16 mouse cellular contexts compared by ENCODE assay signal in the genomic region with DNA sequence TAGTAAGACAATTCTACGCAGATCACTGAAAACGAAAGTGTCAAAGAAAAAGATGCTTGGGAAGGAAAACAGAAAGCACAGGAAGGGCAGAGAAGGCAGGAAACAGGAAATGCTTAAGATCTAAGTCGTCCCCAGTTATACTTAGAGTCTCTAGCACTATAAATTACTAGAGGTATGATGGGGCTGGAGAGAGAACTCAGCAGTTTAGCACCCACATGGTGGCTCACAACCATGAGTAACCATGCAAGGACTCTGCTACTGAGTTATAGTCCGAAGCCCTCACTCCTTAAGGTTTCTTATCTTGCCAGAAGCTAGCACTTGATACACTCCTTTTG. TPM values are rescaled to one million over a fixed set of nuclear protein-coding genes. Genes with fewer than 3 reads are reported as not detected.
DNase-seq lines count a peak whose midpoint lies in the region; ATAC-seq and TF ChIP-seq lines count a peak whose summit lies in the region.
"Had no signal": no experiment of that assay in that cellular context is flagged by ENCODE, and none has a peak within 500 bp of the region (broad histone marks: within the 10 kb centered on the region; RNA-seq: fewer than 3 reads in every experiment).

No protein-coding gene starts in this region.

- TF ChIP-seq EP300 in heart, postnatal 0 days (IDR thresholded peaks at IDR 0.05; ENCODE audit: low read depth) = no peak

- no peak for ATAC-seq in heart, postnatal 0 days (ENCODE audit: insufficient read depth, low read depth)
- no peak for ATAC-seq in liver, embryonic 11.5 days (replicated peaks; ENCODE audit: low FRiP score)
- ATAC-seq in hindbrain, embryonic 14.5 days (ENCODE audit: low FRiP score) = no peak
- ATAC-seq in erythroid progenitor cell, adult 5-6 weeks (replicated peaks; ENCODE audit: low FRiP score, poor library complexity, severe bottlenecking) = no peak
- ATAC-seq: intestine, postnatal 0 days had no signal

- peaks cover 39% of the 10 kb centered on the region for H3K36me3 ChIP-seq in heart, postnatal 0 days (replicated peaks; ENCODE audit: control insufficient read depth, insufficient read depth, low read length)
- H3K36me3 ChIP-seq in liver, embryonic 11.5 days (ENCODE audit: control insufficient read depth, insufficient read depth, low read length) = peaks cover 41% of the 10 kb centered on the region
- H3K36me3 ChIP-seq in hindbrain, embryonic 14.5 days (replicated peaks; ENCODE audit: control insufficient read depth, insufficient read depth) = peaks cover 45% of the 10 kb centered on the region

- no peak overlapping the region for H3K4me2 ChIP-seq in heart, postnatal 0 days (ENCODE audit: low read depth, low read length)
- 0 out of 2 replicates have a peak overlapping the region, but pooled peaks have one; percentile 21 for H3K4me2 ChIP-seq in liver, embryonic 11.5 days
- H3K4me2 ChIP-seq in hindbrain, embryonic 14.5 days (replicated peaks) = no peak overlapping the region
- H3K4me2 ChIP-seq: liver, embryonic 13.5 days; midbrain, embryonic 12.5 days had no signal

- H3K27ac ChIP-seq in heart, postnatal 0 days (ENCODE audit: low read depth) = peak overlapping the region; percentile 94; the same call in 1 of the 2 replicates
- peak overlapping the region; percentile 38; the same call in 1 of the 2 replicates for H3K27ac ChIP-seq in liver, embryonic 11.5 days (ENCODE audit: low read depth, low read length)
- H3K27ac ChIP-seq in hindbrain, embryonic 14.5 days = no peak overlapping the region
- H3K27ac ChIP-seq: liver, embryonic 13.5 days; midbrain, embryonic 12.5 days had no signal

- H3K9ac ChIP-seq in heart, postnatal 0 days (replicated peaks; ENCODE audit: low read depth, low read length) = no peak overlapping the region
- 0 out of 2 replicates have a peak overlapping the region, but pooled peaks have one; percentile 34 for H3K9ac ChIP-seq in liver, embryonic 11.5 days (ENCODE audit: low read depth, low read length)
- no peak overlapping the region for H3K9ac ChIP-seq in hindbrain, embryonic 14.5 days
- H3K9ac ChIP-seq: liver, embryonic 13.5 days; midbrain, embryonic 12.5 days had no signal

- WGBS in heart, postnatal 0 days = 43% methylated on average over 4 of the region's 4 CpGs
- WGBS in liver, embryonic 11.5 days = 54% methylated on average over 4 of the region's 4 CpGs
- whole genome bisulfite sequencing in hindbrain, embryonic 14.5 days = 82% methylated on average over 4 of the region's 4 CpGs

- H3K4me1 ChIP-seq in heart, postnatal 0 days (ENCODE audit: control insufficient read depth, insufficient read depth) = peaks cover 18% of the 10 kb centered on the region
- peaks cover 55% of the 10 kb centered on the region for H3K4me1 ChIP-seq in liver, embryonic 11.5 days (replicated peaks; ENCODE audit: control insufficient read depth, insufficient read depth, low read length)
- peaks cover 32% of the 10 kb centered on the region for H3K4me1 ChIP-seq in hindbrain, embryonic 14.5 days (replicated peaks; ENCODE audit: control insufficient read depth, insufficient read depth, low read length)

- H3K4me3 ChIP-seq in heart, postnatal 0 days (ENCODE audit: low read depth, low read length) = no peak overlapping the region
- no peak overlapping the region for H3K4me3 ChIP-seq in liver, embryonic 11.5 days (ENCODE audit: low read depth, low read length)
- no peak overlapping the region for H3K4me3 ChIP-seq in hindbrain, embryonic 14.5 days (replicated peaks; ENCODE audit: low read length)
- H3K4me3 ChIP-seq: liver, embryonic 13.5 days; midbrain, embryonic 12.5 days had no signal

- H3K9me3 ChIP-seq in heart, postnatal 0 days (replicated peaks; ENCODE audit: control insufficient read depth, low read length) = no peaks in the 10 kb centered on the region
- no peaks in the 10 kb centered on the region for H3K9me3 ChIP-seq in liver, embryonic 11.5 days (ENCODE audit: control insufficient read depth, low read length)
- no peaks in the 10 kb centered on the region for H3K9me3 ChIP-seq in hindbrain, embryonic 14.5 days (ENCODE audit: control insufficient read depth, low read length)
- H3K9me3 ChIP-seq: liver, embryonic 13.5 days; midbrain, embryonic 12.5 days had no signal

- TF ChIP-seq CTCF in heart, postnatal 0 days (IDR thresholded peaks at IDR 0.05; ENCODE audit: low read depth) = no peak

- intact Hi-C loops in heart, postnatal 36 days (cut with DNase I) = loop anchor here (5.0 kb wide), 1 partner anchor 97 kb away; a partner anchor contains a TSS

- H3K27me3 ChIP-seq in heart, postnatal 0 days (ENCODE audit: control insufficient read depth, insufficient read depth, low read length) = no peaks in the 10 kb centered on the region
- no peaks in the 10 kb centered on the region for H3K27me3 ChIP-seq in liver, embryonic 11.5 days (replicated peaks; ENCODE audit: control insufficient read depth, insufficient read depth, low read length)
- H3K27me3 ChIP-seq in hindbrain, embryonic 14.5 days (ENCODE audit: control insufficient read depth, insufficient read depth, low read length) = no peaks in the 10 kb centered on the region
- H3K27me3 ChIP-seq: liver, embryonic 13.5 days; midbrain, embryonic 12.5 days had no signal

- no peak for DNase-seq in heart, postnatal 0 days (ENCODE audit: low spot score)
- no peak for DNase-seq in heart, postnatal 36 days
- peak; percentile 19 for DNase-seq in thymus, postnatal 14 days
- DNase-seq in thymus, postnatal 4 days = no peak
- DNase-seq in liver, embryonic 11.5 days (ENCODE audit: low spot score) = no peak
- DNase-seq in hindbrain, embryonic 14.5 days (ENCODE audit: low spot score) = no peak
- DNase-seq in lung, postnatal 14 days = no peak
- DNase-seq: cerebellum, postnatal 14 days; gastrocnemius, postnatal 14 days; kidney, postnatal 14 days; layer of hippocampus, adult 9-11 months; liver, embryonic 13.5 days; lung, postnatal 10 days had no signal

RNA-seq across cellular contexts. Expression of a gene that starts 1.9 kb away (rescaled TPM):
- 93.7 and 118 TPM in 2 replicates for total RNA-seq in heart, postnatal 0 days (2014; rRNA removed; ENCODE audit: low replicate concordance)
- 75.8 and 77.4 TPM in 2 replicates for polyA plus RNA-seq in heart, postnatal 0 days (2015; fragmentation: Nextera tagmentation; extraction: Ambion mirVana)
- 10 to 100 TPM; 36.1 to 36.5 TPM for total RNA-seq in heart, postnatal 36 days (2021)
- polyA plus RNA-seq in liver, embryonic 11.5 days (2014; fragmentation: Nextera tagmentation; extraction: Ambion mirVana) = 266 and 269 TPM in 2 replicates
- polyA plus RNA-seq in hindbrain, embryonic 14.5 days (2014; fragmentation: Nextera tagmentation; extraction: Ambion mirVana) = 177 and 182 TPM in 2 replicates
- total RNA-seq in erythroid progenitor cell, adult 5-6 weeks (2015; ENCODE audit: low replicate concordance) = 63.7 and 105 TPM in 2 replicates
- total RNA-seq in erythroid progenitor cell, adult 5-6 weeks (2017; ENCODE audit: low replicate concordance) = 52.8 and 67.6 TPM in 2 replicates

RNA-seq across cellular contexts. Expression of a gene that starts 3.2 kb away (rescaled TPM):
- total RNA-seq in heart, postnatal 0 days (2014; rRNA removed; ENCODE audit: low replicate concordance) = 0.99 and 2.9 TPM in 2 replicates
- 2.6 and 3.0 TPM in 2 replicates for polyA plus RNA-seq in heart, postnatal 0 days (2015; fragmentation: Nextera tagmentation; extraction: Ambion mirVana)
- total RNA-seq in heart, postnatal 36 days (2021) = 1 to 10 TPM; 8.2 to 9.7 TPM
- polyA plus RNA-seq in liver, embryonic 11.5 days (2014; fragmentation: Nextera tagmentation; extraction: Ambion mirVana) = 0.21 TPM in 1 of 2 replicates, not detected in the other
- 53.2 and 54.7 TPM in 2 replicates for polyA plus RNA-seq in hindbrain, embryonic 14.5 days (2014; fragmentation: Nextera tagmentation; extraction: Ambion mirVana)
- total RNA-seq in erythroid progenitor cell, adult 5-6 weeks (2015; ENCODE audit: low replicate concordance) = not detected in 2 replicates
- not detected in 2 replicates for total RNA-seq in erythroid progenitor cell, adult 5-6 weeks (2017; ENCODE audit: low replicate concordance)

RNA-seq across cellular contexts. Expression of a gene that starts 13.0 kb away (rescaled TPM):
- total RNA-seq in heart, postnatal 0 days (2014; rRNA removed; ENCODE audit: low replicate concordance) = 0.23 and 1.3 TPM in 2 replicates
- polyA plus RNA-seq in heart, postnatal 0 days (2015; fragmentation: Nextera tagmentation; extraction: Ambion mirVana) = 0.07 TPM in 1 of 2 replicates, not detected in the other
- under 1 TPM; 0.24 to 0.44 TPM for total RNA-seq in heart, postnatal 36 days (2021)
- 0.22 and 0.55 TPM in 2 replicates for polyA plus RNA-seq in liver, embryonic 11.5 days (2014; fragmentation: Nextera tagmentation; extraction: Ambion mirVana)
- polyA plus RNA-seq in hindbrain, embryonic 14.5 days (2014; fragmentation: Nextera tagmentation; extraction: Ambion mirVana) = 0.21 and 0.26 TPM in 2 replicates
- 2.1 and 4.3 TPM in 2 replicates for total RNA-seq in erythroid progenitor cell, adult 5-6 weeks (2015; ENCODE audit: low replicate concordance)
- total RNA-seq in erythroid progenitor cell, adult 5-6 weeks (2017; ENCODE audit: low replicate concordance) = 2.6 and 2.7 TPM in 2 replicates

RNA-seq across cellular contexts. Expression of a gene that starts 17.5 kb away (rescaled TPM):
- 88.9 and 146 TPM in 2 replicates for total RNA-seq in heart, postnatal 0 days (2014; rRNA removed; ENCODE audit: low replicate concordance)
- 84.1 and 111 TPM in 2 replicates for polyA plus RNA-seq in heart, postnatal 0 days (2015; fragmentation: Nextera tagmentation; extraction: Ambion mirVana)
- total RNA-seq in heart, postnatal 36 days (2021) = 100 to 1,000 TPM in 1 of 2 experiments, 10 to 100 TPM in 1; 91.4 to 110 TPM
- polyA plus RNA-seq in liver, embryonic 11.5 days (2014; fragmentation: Nextera tagmentation; extraction: Ambion mirVana) = 49.1 and 52.2 TPM in 2 replicates
- polyA plus RNA-seq in hindbrain, embryonic 14.5 days (2014; fragmentation: Nextera tagmentation; extraction: Ambion mirVana) = 206 and 218 TPM in 2 replicates
- 182 and 256 TPM in 2 replicates for total RNA-seq in erythroid progenitor cell, adult 5-6 weeks (2015; ENCODE audit: low replicate concordance)
- total RNA-seq in erythroid progenitor cell, adult 5-6 weeks (2017; ENCODE audit: low replicate concordance) = 61.6 and 74.1 TPM in 2 replicates

RNA-seq across cellular contexts. Expression of a gene that starts 28.1 kb away (rescaled TPM):
- total RNA-seq in heart, postnatal 0 days (2014; rRNA removed; ENCODE audit: low replicate concordance) = 7.3 and 7.9 TPM in 2 replicates
- polyA plus RNA-seq in heart, postnatal 0 days (2015; fragmentation: Nextera tagmentation; extraction: Ambion mirVana) = 0.69 and 0.77 TPM in 2 replicates
- 1 to 10 TPM; 1.6 TPM for total RNA-seq in heart, postnatal 36 days (2021)
- polyA plus RNA-seq in liver, embryonic 11.5 days (2014; fragmentation: Nextera tagmentation; extraction: Ambion mirVana) = 0.87 and 0.96 TPM in 2 replicates
- 1.0 and 1.8 TPM in 2 replicates for polyA plus RNA-seq in hindbrain, embryonic 14.5 days (2014; fragmentation: Nextera tagmentation; extraction: Ambion mirVana)
- 9.2 and 11.9 TPM in 2 replicates for total RNA-seq in erythroid progenitor cell, adult 5-6 weeks (2015; ENCODE audit: low replicate concordance)
- total RNA-seq in erythroid progenitor cell, adult 5-6 weeks (2017; ENCODE audit: low replicate concordance) = 8.1 TPM in 1 of 2 replicates, not detected in the other
